Mouse (Mus musculus) forebrain, embryonic 13.5 days (tissue): ENCODE measurements around the gene 2310011J03Rik. TPM values are rescaled to one million over a fixed set of nuclear protein-coding genes. Genes with fewer than 3 reads are reported as not detected.
A peak's percentile ranks its signal among the peaks of the same experiment; 100 is the strongest.

Experiments used
- ATAC-seq: fragments of 200-750 bp; cut with Nextera tagmentation; 2 replicates; pipeline ENCODE4 v1.8.0; 2017
- H3K27ac ChIP-seq: fragments of 300-500 bp; sonication (generic); 2 replicates; pipeline ENCODE4 v1.5.1; 2015; ENCODE audit warnings: inconsistent platforms, mild to moderate bottlenecking, moderate library complexity
- H3K27me3 ChIP-seq: fragments of 300-500 bp; sonication (generic); 2 replicates; pipeline ENCODE4 v1.6.1; 2015; ENCODE audit warnings: mild to moderate bottlenecking, inconsistent platforms
- H3K36me3 ChIP-seq: fragments of 300-500 bp; sonication (generic); 2 replicates; pipeline ENCODE4 v1.6.1; 2015; ENCODE audit warnings: mild to moderate bottlenecking, inconsistent platforms; ENCODE audit not compliant: poor library complexity, severe bottlenecking
- H3K4me1 ChIP-seq: fragments of 300-500 bp; sonication (generic); 2 replicates; pipeline ENCODE4 v1.6.1; 2015; ENCODE audit warnings: inconsistent platforms
- H3K4me2 ChIP-seq: fragments of 300-500 bp; sonication (generic); 2 replicates; pipeline ENCODE4 v1.6.1; 2015; ENCODE audit warnings: inconsistent platforms, mild to moderate bottlenecking, moderate library complexity
- H3K4me3 ChIP-seq: fragments of 300-500 bp; sonication (generic); 2 replicates; pipeline ENCODE4 v1.5.1; 2015; ENCODE audit warnings: mild to moderate bottlenecking, inconsistent platforms
- H3K9ac ChIP-seq: fragments of 300-500 bp; sonication (generic); 2 replicates; pipeline ENCODE4 v1.6.1; 2015; ENCODE audit warnings: mild to moderate bottlenecking, inconsistent platforms
- H3K9me3 ChIP-seq: fragments of 300-500 bp; sonication (generic); replicated peaks from 2 replicates; pipeline ENCODE4 v1.6.1; 2016; ENCODE audit warnings: inconsistent platforms
- WGBS: fragments of 180-500 bp; shearing (Covaris S2); methylation state at CpG from one replicate; pipeline ENCODE4 v1.1.7; 2015; 5-methylcytosine and 5-hydroxymethylcytosine counted together
- polyA plus RNA-seq: library from polyadenylated mRNA; unstranded; fragments of >200 nt; fragmentation: Nextera tagmentation; extraction: Ambion mirVana; gene quantifications from 2 replicates; pipeline ENCODE4 v1.2.1, GENCODE M21; 2015

Gene 2310011J03Rik
- polyA plus RNA-seq, 1 experiment from 2014 or later = 43.3 TPM

DNA sequence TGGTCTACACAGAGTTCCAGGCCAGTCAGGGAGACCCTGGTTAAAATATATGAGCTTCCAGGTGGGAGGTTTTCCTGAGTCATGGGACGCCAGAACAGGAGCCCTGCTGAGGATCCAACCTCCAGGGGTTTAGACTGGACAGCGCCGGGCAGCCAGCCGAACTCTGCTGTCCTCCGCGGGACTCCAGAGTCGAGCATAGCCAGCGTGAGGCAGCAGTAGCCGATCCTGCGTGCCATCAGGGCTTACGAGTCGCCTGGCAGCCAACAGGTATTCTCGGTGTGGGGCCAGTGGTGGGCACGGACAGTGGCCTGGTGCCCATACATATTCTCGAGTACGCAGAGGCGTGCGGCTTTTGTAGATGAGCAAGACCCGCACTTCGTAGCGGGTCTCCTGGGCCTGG is 20.7 kb upstream of the 2310011J03Rik start:
- H3K9me3 ChIP-seq = no peaks in the 10 kb centered on the region
- H3K4me3 ChIP-seq = no peak overlapping the region
- no peaks in the 10 kb centered on the region for H3K36me3 ChIP-seq
- 11% methylated on average over 21 of the region's 21 CpGs for WGBS
- no peak overlapping the region for H3K27ac ChIP-seq
- ATAC-seq = no peak
- H3K27me3 ChIP-seq = peaks cover 66% of the 10 kb centered on the region
- H3K4me2 ChIP-seq = no peak overlapping the region
- no peak overlapping the region for H3K9ac ChIP-seq
- H3K4me1 ChIP-seq = peaks cover 28% of the 10 kb centered on the region

DNA sequence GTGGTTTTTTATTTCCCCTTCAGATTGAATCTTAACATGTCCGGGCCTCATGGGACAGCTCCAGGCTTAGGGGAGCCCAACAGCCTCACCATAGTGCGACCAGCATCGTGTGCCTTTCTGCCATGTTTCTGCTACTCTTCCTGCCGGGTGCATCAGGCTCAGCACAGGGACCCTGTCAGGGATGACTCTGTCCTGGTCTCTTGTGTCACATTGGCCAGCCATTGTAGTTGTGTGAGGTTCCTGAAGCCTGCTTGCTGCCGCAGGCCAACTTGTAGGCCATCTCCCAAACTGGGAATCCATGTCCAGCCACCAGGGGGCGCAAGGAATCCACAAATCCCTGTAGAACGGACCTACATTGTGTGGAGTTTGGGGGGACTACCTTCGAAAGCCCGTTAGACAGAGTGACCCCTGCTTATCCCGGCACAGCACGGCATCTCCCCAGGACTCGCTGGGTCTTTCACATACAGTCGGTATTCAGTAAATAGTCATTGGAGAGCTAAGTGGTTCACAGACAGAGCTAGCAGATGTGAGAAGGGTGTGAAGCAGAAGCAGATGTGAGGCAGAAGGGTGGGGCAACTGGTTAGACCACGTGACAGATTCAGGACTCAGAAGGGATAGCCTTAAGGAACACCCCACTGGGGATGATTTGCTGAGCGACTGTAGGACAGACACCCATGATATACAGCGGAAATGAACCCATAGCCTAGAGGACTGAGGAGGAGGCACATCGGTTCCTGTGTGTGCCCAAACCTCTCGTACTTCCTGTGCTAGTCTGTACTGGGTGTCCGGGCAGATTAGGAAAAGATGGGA is 19.8 kb upstream of the 2310011J03Rik start:
- H3K9me3 ChIP-seq = no peaks in the 10 kb centered on the region
- no peak overlapping the region for H3K9ac ChIP-seq
- peak; percentile 17 for ATAC-seq
- H3K4me1 ChIP-seq = peaks cover 28% of the 10 kb centered on the region
- peaks cover 57% of the 10 kb centered on the region for H3K27me3 ChIP-seq
- H3K27ac ChIP-seq = no peak overlapping the region
- no peak overlapping the region for H3K4me3 ChIP-seq
- H3K4me2 ChIP-seq = 0 out of 2 replicates have a peak overlapping the region, but pooled peaks have one; percentile 0
- WGBS = 21% methylated on average over 19 of the region's 19 CpGs
- no peaks in the 10 kb centered on the region for H3K36me3 ChIP-seq

DNA sequence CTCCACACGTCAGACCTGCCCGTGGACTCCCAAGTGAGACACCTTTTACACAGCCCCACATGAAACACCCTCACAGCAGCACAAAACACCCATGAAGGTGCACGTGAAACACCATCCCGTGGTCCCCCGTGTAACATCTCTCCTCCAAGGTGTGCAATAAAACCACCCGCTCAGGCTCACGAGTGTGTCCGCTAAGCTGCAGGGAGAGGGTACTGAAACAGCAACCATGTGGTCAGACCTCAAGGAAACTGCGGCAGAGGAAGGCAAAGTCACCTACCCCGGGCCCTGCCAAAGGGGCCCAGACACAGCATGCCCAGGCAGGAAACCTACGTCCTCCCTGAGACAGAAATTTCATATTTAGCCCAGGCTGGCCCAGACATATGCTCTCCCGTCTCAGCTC is 15.9 kb upstream of the 2310011J03Rik start:
- no peak for ATAC-seq
- no peaks in the 10 kb centered on the region for H3K36me3 ChIP-seq
- 0 out of 2 replicates have a peak, but pooled peaks cover 4% of the 10 kb centered on the region for H3K4me1 ChIP-seq
- no peak overlapping the region for H3K9ac ChIP-seq
- 89% methylated on average over 12 of the region's 12 CpGs for WGBS
- H3K27me3 ChIP-seq = peaks cover 30% of the 10 kb centered on the region
- no peak overlapping the region for H3K27ac ChIP-seq
- no peaks in the 10 kb centered on the region for H3K9me3 ChIP-seq
- H3K4me2 ChIP-seq = no peak overlapping the region
- no peak overlapping the region for H3K4me3 ChIP-seq

DNA sequence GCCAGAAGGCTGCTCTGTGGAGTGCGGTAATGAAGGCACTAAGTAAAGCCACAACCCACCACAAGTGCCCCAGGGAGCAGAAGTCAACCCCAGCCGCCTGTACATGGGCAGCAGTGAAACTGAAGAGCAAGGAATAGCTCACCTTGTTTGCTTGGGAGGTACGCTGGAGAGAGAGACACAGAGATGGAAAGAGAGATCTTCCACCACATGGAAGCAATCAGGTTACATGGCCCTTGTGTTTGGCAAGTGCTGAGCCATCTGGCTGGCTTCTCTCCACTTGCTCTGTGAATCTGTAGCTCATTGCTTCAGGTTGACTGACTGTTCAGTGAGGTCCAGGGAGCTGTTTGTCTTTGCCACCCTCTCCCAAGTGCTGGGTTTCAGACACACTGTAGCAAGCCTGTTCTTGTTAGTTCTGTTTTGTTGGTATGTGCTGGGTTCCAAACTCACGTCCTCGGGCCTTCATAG is 12.2 kb upstream of the 2310011J03Rik start:
- WGBS = 90% methylated on average over 5 of the region's 5 CpGs
- Histone ChIP-seq H3K9me3 (no peaks in the 10 kb centered on the region), H3K36me3 (no peaks in the 10 kb centered on the region), H3K4me1 (peaks cover 11% of the 10 kb centered on the region), H3K27me3 (peaks cover 18% of the 10 kb centered on the region), H3K4me2 (no peak overlapping the region), H3K27ac (no peak overlapping the region), H3K9ac (no peak overlapping the region), H3K4me3 (no peak overlapping the region)
- no peak for ATAC-seq

DNA sequence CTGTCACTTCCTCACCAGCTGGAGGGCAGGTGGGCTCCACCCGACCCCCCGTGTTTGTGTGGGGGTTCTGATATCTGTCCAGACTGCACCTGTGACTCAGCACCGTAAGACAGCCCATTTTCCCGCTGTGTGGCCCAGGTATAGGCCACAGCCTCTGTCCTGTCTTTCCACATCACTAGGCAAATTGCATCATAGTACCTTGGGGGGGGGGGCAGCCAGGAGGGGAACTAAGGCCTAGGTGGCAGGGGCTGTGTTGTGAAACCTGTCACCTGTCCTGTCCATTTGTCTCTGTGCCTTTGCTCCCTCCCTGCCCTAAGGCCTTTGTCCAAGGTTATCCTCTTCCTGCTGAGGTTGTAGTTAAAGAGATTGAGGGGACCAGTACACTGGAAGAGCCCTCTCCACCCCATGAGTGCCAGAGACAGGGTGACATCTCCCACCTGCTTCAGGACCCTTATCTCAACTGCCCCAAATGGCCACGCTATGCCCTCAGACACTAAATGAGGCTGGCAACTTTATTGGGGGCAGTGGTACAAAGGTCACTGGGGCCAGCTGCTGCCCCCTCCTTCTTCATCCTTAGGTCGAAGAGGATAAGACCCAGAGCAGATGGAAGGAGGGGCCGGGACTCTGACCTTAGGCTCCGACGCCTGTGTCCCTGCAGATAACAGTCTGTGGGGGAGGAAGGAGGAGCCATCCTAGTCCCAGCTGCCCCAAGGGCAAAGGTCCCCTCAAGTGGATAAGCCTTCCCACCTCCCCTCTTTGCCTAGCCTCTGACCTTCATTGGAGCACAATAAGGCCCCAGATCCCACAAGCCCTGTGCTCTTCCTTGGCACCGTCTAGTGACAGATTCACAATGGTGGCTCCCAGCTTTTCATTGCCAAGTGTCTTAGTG is 11.5 kb upstream of the 2310011J03Rik start:
- H3K27me3 ChIP-seq = peaks cover 18% of the 10 kb centered on the region
- 80% methylated on average over 10 of the region's 10 CpGs for WGBS

DNA sequence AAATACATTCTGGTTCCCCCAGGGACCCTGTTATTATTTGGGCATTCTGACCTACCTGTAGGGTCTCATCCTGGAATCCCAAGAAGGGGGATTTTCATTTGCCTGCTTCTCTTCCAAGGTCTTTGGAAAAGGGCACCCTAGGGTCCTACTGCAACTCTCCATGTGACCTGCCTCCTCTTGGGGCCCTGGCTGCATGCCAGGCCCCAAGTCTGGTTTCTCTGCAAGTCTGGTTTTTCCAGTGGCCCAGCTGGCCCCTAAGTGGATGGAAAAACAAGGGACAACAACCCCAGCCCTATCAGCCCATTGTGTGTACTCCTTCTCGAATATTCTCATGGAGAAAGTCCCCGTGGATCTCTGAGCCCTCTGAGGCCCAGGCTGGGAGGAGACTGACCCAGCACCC is 10.6 kb upstream of the 2310011J03Rik start:
- H3K27me3 ChIP-seq = peaks cover 18% of the 10 kb centered on the region

More for the DNA sequence above, 11.5 kb upstream of the 2310011J03Rik start:
- Histone ChIP-seq H3K4me2 (no peak overlapping the region), H3K9me3 (no peaks in the 10 kb centered on the region), H3K4me1 (peaks cover 11% of the 10 kb centered on the region), H3K36me3 (no peaks in the 10 kb centered on the region), H3K27ac (no peak overlapping the region), H3K9ac (no peak overlapping the region), H3K4me3 (no peak overlapping the region)
- no peak for ATAC-seq

DNA sequence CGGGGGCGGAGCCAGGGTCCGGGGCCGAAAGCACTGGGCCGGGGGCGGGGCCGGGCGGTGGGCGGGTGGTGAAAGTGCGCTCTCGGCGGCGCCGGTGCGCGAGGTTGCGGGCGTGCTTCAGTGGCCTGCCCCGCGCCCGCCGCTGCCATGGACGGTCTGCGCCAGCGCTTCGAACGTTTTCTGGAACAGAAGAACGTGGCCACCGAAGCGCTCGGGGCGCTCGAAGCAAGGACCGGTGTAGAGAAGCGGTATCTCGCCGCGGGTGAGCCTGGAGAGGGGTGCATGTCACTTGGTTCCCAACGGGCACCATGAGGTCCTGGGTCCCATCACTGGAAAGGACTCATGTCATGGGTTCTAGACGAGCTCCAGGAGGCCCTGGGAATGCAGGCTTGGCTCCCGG is 9.7 kb upstream of the 2310011J03Rik start:
- Histone ChIP-seq H3K27me3 (peaks cover 18% of the 10 kb centered on the region), H3K4me1 (peaks cover 11% of the 10 kb centered on the region), H3K9me3 (no peaks in the 10 kb centered on the region), H3K27ac (no peak overlapping the region), H3K36me3 (no peaks in the 10 kb centered on the region), H3K4me3 (peak overlapping the region; percentile 44), H3K4me2 (peak overlapping the region; percentile 67), H3K9ac (peak overlapping the region; percentile 57)
- no peak for ATAC-seq
- 1% methylated on average over 41 of the region's 41 CpGs for WGBS

More for the DNA sequence above, 10.6 kb upstream of the 2310011J03Rik start:
- ATAC-seq = no peak
- Histone ChIP-seq H3K4me1 (peaks cover 11% of the 10 kb centered on the region), H3K9ac (no peak overlapping the region), H3K36me3 (no peaks in the 10 kb centered on the region), H3K27ac (no peak overlapping the region), H3K4me3 (no peak overlapping the region), H3K9me3 (no peaks in the 10 kb centered on the region), H3K4me2 (peak overlapping the region; percentile 67)
- WGBS = 89% methylated on average over 2 of the region's 2 CpGs

DNA sequence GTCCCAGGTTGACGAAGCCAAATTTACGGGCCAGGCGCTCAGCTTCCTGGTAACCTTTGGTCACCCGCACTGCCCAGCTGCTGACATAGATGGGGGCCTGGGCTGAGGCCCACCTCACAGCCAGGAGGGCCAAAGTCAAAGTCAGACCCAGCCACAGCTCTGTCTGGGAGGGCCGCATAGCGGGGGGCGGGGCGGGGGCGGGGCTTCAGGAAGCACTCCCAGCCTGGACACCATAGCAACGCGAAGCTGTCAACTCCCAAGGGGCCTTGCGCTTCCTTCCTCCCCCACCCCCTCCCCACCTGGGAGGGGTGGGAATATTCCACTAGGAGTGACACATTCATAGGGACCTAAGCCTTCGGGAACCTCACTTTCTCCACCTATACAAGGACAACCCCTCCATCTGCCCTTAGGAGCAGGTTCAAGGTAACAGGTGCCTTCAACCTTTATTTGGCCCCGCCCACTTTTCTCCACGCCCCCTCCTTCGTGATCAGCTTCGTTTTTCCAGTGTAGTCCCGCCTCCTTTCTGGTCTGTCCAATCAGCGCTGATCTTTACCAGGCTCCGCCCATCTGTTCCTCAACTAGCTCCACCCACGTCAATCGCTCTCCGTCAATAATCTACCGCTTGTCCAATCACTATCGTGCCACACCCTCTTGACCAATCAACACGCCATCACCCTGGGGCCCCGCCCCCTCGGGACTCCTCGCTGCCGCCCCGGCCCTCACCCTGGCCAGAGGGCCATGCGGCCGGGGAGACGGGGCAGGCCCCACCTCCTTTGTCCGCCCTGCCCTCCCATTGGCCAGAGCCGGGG is 9.1 kb upstream of the 2310011J03Rik start, which contains the start of the genes Pcsk4 and Reep6:
Gene Pcsk4, minus strand, starts transcription at position 226 of the 809 bp plus-strand sequence.
Gene Reep6, plus strand, starts transcription at position 681 of the 809 bp plus-strand sequence.
- Histone ChIP-seq H3K4me1 (peaks cover 11% of the 10 kb centered on the region), H3K36me3 (no peaks in the 10 kb centered on the region), H3K4me2 (peak within 1 kb of the TSS; percentile 67), H3K27me3 (peaks cover 21% of the 10 kb centered on the region), H3K9ac (peak within 1 kb of the TSS; percentile 57), H3K9me3 (no peaks in the 10 kb centered on the region), H3K4me3 (peak within 1 kb of the TSS; percentile 44), H3K27ac (no peak within 1 kb of the TSS)
- ATAC-seq = peak; percentile 92
- 4% methylated on average over 36 of the region's 36 CpGs for WGBS

DNA sequence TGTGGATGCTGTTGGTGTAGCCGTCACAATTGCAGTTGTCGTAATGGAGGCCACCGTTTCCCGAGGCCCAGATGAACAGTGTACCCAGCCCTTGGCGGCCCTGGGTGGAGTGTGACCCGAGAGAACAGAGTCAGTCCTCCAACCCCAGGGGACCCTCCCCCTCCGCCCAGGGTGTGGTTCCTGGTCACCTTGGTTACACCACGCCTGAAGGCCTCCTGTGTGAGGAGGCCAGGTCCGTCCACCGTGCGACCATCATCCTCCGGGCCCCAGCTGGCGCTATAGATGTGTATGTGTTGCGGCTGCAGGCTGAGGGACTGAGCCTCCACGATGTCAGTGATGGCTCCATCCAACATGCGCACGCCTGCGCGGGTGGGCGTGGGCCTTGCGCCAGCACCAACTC is 4.7 kb upstream of the 2310011J03Rik start:
- WGBS = 87% methylated on average over 21 of the region's 21 CpGs
- H3K9me3 ChIP-seq = no peaks in the 10 kb centered on the region
- H3K9ac ChIP-seq = no peak overlapping the region
- H3K36me3 ChIP-seq = no peaks in the 10 kb centered on the region
- no peak for ATAC-seq
- H3K4me1 ChIP-seq = peaks cover 24% of the 10 kb centered on the region
- H3K27me3 ChIP-seq = 0 out of 2 replicates have a peak, but pooled peaks cover 3% of the 10 kb centered on the region
- H3K27ac ChIP-seq = no peak overlapping the region
- H3K4me3 ChIP-seq = no peak overlapping the region
- no peak overlapping the region for H3K4me2 ChIP-seq

DNA sequence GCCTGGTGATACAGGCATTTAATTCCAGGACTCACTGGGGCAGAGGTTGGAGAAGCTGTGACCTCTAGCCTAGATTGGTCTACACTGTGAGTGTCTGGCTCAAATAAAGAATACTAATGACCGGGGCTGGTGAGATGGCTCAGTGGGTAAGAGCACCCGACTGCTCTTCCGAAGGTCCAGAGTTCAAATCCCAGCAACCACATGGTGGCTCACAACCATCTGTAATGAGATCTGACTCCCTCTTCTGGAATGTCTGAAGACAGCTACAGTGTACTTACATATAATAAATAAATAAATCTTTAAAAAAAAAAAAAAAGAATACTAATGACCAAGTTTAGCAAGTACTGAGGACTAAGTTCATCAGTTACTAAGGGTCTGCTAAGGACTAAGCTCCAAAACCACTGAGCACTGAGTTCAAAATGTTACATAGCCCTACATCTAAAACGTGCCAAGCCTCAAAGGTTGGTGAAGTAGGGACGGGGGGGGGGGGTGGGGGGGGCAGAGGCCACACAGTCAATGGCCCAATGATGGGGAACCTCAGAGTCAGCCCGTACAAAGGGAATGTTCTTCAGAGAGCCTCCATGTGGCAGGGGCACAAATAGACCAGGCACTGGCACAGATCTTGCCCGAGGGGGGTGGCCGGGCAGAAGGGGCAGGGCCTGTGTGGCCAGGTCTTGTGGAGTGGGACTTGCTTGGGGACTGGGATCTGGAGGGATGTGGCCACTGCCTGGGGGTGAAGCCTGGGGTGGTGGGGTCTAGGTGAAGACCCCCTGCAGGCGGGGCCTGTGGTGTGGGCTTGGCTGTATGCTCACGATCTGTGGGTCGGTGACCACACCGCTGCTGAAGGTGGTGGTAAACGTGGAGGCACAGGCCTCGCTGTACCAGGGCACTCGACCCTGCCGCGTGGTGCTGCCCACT is 4.0 kb upstream of the 2310011J03Rik start:
- 76% methylated on average over 17 of the region's 17 CpGs for WGBS
- Histone ChIP-seq H3K9me3 (no peaks in the 10 kb centered on the region), H3K36me3 (no peaks in the 10 kb centered on the region), H3K27ac (no peak overlapping the region), H3K4me2 (peak overlapping the region; percentile 88), H3K27me3 (0 out of 2 replicates have a peak, but pooled peaks cover 3% of the 10 kb centered on the region), H3K4me3 (peak overlapping the region; percentile 45; the same call in 1 of the 2 replicates), H3K9ac (no peak overlapping the region), H3K4me1 (peaks cover 29% of the 10 kb centered on the region)
- no peak for ATAC-seq
